Mouse (Mus musculus): ENCODE results near the gene Kalrn. TPM values are rescaled to one million over a fixed set of nuclear protein-coding genes. Genes with fewer than 3 reads are reported as not detected.

The Kalrn gene
- total RNA-seq, 2 experiments from 2014 or later, result 29.5 to 33.7 TPM

DNA sequence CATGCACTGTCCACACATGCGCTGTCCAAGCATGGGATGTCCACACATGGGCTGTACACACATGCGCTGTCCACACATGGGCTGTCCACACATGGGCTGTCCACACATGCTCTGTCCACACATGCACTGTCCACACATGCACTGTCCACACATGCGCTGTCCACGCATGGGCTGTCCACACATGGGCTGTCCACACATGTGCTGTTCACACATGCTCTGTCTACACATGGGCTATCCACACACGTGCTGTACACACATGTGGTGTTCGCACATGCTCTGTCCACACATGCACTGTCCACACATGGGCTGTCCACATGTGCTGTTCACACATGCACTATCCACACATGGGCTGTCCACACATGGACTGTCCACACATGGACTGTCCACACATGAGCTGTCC, 589.6 kb downstream of the Kalrn start:
- no peak for DNase-seq
- intact Hi-C loops (cut with DNase I), result no loop called here

DNA sequence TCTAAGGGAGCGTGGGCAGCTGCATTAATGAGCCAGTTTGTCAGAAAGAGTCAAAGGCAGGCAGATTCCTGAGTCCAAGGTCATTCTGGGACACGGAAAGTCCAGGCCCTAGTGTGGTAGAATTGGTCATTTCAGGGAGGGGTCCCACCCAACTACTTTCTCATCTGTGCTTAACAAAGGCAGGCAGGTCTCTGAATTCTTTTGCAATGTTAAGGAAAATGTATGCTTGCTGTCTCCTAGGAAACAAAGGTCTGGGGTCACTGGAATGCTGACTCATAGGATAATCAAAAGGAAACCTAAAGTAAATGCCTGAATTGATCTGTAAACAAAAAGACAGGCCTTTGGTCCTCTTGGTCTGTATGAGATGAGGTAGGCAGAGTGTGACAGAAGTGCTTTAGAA, 593.5 kb downstream of the Kalrn start:
- intact Hi-C loops (cut with DNase I), result no loop called here
- no peak for DNase-seq

DNA sequence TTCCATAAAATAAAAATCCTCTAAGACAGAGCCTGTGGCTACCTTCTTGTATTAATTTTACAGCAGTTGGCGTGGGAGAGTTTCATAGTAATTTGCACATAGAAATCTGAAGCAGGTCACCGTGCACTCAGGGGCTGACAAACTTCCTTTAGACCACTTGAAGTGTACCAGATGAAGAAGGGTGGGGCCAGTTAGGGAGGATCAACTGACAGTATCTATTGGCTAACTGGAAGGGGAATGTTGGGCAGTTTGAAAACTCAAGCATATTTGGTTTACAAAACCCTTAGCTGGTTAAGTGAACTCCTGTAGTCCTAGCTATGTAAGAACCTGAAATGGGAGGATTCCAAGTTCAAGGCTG, 606.1 kb downstream of the Kalrn start:
- DNase-seq, result peak in 1 of 2 experiments; percentile 16
- intact Hi-C loops (cut with DNase I), result no loop called here

DNA sequence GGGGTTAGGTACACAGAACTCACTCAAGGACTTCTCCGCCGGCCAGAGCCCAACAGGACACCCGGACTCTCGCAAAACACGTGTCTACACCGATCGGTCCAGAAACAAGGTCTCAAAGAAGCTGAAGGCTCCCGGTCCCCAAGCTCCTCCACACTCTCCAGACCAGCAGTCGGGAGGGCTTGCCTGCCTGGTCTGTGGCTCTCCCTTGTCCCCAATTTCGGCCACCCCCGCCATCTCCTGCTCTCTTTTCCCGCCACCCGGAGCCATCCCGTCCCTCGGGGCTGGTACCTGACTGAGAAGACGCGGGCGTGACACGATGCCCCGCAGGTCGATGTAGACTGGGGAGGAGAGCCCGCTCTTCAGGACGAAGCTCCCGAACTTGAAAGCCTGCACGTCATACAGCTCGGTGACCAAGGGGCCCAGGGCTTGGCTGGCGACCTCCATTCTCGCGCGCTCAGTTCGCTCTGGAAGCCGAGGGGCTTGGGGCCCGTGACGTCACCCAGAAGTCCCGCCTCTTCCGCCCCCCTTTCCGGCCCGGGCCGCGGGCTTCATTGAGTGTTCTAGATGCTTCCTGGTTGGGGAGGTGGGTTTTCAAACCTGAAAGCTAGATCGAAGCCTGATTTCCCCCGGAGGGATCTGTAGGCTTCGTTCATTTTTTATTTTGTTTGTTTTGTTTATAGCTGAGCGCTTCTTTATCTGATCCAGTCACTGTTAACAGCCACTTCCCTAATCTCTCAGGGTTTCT, 606.6 kb downstream of the Kalrn start, which contains the start of gene Umps:
TSS of gene Umps (minus strand) at position 501 of the 745 bp plus-strand sequence.
- peak; percentile 84 to 90 for DNase-seq
- intact Hi-C loops (cut with DNase I), result no loop called here

DNA sequence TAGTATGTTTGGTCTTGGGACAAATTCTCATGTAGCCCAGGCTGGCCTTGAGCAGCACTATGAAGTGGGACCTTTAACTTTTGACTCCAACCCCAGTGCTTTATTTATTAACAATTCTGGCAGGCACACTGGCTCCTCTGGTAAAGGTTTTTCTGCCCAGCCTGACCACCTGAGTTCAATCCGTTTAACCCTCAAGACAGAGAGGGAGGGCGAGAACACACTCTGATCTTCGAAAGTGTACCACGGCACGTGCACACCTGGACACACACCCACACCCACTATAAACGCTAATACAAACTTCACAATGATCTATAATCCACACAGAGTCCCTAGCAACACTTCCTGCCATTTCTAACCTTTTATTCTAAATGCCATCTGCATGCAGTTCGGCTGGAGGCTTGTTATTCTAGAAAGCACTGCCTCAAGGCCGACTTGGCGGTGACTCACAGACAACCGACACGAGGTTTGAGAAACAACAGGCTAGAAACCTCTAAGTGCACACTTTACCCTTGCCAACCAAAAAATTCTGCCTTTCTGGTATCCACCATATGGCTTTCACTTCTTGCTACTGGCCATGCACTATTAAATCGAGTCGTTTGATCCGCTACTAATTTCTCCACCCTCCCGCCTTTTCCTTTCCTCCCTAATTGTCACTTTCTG, 607.3 kb downstream of the Kalrn start:
- peak in 1 of 2 experiments; percentile 11 for DNase-seq
- intact Hi-C loops (cut with DNase I), result no loop called here

DNA sequence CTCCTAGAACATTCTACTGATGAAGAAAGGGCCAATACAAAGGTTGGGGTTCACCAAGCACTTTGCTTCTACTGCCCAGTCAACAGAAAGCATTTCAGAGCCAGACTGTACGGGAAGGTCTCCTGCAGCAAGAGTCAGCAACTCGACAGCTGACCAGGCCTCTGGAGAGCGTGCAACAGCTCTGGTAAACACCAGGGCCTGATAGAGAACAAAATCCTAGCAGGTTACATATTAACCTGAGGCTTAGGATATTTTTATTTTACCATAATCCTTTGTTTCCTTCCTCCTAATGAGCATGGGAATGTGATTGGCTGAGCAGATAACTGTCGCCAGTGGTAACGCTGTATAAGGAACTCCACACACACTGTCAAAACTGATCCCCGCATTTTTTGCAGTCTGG, 609.8 kb downstream of the Kalrn start:
- intact Hi-C loops (cut with DNase I), result no loop called here
- no peak for DNase-seq

DNA sequence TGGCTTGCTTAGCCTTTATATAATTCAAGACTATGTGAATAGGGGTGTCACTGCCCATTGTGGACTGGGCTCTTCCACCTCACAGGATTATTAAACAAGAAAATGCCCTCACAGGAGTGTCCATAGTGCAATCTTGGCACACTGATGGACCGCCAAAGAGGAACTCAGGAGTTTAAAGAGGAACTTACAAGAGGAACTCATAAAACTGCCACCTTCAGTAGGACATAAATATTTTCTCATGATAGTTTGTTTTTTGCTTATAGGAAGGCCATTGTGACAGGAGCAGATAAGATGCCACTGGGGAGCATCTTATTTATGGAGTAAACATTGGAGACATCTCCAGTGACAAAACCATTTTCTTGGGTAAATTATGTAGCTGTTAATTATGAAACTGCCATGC, 618.5 kb downstream of the Kalrn start:
- intact Hi-C loops (cut with DNase I), result no loop called here
- no peak for DNase-seq

DNA sequence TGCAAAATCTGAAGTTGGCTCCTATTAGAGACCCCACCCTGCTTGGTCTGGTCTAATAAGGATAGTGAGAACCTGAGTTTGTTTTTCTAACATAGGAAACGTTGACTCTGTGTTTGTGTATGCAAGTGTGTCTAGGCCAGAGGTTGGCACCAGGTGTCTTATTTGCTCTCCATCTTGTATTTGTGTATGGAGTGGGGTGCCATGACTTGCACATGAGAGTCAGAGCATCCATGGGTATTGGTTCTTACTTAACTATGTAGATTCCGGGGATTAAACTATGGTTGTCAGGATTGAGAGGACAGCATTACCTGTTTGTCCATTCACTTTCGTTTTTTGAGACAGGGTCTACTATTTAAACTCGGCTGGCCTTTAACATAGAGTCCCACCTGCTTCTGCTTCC, 620.3 kb downstream of the Kalrn start:
- intact Hi-C loops (cut with DNase I), result no loop called here
- DNase-seq, result no peak

DNA sequence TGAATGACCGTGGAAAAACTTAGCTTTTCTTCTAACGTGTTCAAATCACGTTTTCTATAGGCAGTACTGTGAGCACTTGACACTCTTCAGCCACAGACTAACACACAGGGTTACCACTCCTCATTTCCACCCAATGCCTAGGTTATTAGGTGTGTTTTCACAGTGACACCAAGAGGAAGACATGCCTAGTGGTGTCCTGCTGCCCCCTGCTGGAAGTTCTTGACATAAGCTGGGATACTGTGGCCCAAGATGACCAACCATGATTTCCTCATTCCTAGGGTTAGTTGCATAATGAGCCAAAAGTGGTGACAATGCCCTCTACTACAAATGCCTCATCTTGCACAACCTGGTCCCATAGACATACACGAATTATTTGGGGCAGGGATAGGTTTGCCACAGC, 622.5 kb downstream of the Kalrn start:
- peak; percentile 87 to 92 for DNase-seq

DNA sequence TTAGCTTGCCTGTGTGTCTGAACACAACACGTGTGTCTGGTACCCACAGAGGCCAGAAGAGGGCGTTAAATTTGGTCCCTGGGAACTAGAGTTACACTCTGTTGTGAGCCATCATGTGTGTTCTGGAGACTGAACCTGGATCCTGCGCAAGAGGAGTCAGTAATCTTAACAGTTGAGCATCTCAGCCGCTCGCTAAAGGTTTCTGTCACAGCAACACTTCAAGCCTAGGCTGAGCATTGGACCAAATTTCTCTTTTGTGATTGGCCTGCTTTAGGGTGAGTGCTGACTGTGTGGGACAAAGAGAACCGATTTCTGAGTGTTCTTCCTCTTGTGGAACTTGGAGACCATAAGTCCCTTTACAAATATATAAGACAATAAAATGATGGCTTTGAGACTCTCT, 622.9 kb downstream of the Kalrn start:
- no peak for DNase-seq
- intact Hi-C loops (cut with DNase I), result loop anchor here (2.0 kb wide), 1 partner anchor 52 kb away; no protein-coding TSS in a partner anchor

More for the DNA sequence above, 622.5 kb downstream of the Kalrn start:
- intact Hi-C loops (cut with DNase I), result loop anchor here (1.0 to 2.0 kb wide), 2 partner anchors 52 to 131 kb away; no protein-coding TSS in a partner anchor

DNA sequence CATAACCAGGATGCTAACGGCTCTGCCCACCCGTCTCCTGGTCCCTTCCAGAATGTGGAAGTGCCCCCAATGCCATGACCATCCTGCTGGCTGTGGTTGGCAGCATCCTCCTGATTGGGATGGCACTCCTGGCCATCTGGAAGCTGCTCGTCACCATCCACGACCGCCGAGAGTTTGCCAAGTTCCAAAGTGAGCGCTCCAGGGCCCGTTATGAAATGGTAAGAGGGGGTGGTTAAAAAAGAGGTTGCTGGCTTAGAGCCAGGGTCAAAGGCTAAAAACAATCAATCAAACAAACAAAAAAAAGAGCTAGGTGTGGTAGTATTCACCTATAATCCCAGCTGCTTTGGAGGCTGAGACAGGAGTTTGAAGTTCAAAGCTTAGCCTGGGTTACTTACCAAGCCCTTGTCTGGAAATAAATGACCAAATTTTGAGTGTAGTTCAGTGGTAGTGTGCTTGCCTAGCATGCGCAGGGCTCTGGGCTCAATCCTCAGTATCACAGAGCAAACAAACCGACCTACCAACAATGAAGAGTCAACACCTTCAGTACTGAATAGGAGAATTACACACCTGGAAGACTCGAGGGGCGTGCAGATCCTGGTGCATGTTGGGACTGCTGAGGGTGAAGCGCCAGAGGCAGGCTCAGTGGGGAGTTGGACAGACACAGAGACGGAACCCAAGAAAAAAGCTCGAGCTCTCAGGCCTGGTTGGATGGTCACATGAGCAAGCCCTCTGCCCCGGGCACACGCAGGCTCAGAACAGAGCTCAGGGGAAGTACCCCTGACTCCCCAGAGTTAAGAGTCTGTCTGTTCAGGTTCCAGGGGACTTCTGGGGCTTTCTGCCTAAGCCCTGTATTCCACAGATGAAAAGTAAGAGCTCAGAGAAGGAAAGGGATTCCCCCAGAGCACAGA, 625.4 kb downstream of the Kalrn start:
- intact Hi-C loops (cut with DNase I), result no loop called here
- no peak for DNase-seq

DNA sequence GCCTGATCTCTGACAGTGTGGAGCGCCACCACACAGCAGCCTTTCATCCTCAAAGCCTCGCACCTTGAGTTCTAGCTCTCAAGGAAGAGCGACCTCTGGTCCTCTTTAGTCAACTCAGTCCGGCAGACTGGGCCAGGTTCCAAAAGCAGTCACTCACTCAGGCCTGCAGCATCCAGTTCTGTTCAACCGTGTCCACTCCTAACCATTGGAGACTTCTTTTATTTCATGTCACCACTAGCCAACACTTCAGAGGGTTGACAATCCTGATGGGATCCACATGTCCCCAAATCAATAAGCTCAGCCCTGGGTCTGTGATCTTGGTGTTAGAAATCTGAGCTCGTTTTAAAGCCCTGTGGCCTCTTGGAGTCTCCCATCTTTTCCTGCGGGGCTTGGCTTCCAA, 627.3 kb downstream of the Kalrn start:
- no peak for DNase-seq
- intact Hi-C loops (cut with DNase I), result no loop called here

DNA sequence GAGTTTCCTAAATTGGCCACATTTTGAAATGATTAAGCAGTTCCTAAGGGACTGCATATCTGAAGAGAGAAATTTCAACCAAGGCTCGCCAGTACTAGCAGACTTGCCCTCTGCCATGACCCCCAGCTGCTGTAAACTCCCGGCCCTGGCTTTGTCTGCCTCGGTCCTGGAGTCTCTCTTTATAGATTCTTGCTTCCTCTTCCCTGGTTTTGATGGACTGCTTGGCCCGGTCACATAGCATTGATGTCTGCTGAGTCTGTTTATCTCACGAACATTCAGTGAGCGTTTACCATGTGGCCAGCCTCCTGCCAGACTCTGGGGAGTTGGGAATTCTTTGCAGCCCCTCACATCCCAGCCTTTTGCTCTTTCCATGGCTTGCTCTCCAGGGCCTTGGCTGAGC, 628.6 kb downstream of the Kalrn start:
- DNase-seq, result no peak
- intact Hi-C loops (cut with DNase I), result loop anchor here (2.0 kb wide), 1 partner anchor 24 kb away; no protein-coding TSS in a partner anchor

DNA sequence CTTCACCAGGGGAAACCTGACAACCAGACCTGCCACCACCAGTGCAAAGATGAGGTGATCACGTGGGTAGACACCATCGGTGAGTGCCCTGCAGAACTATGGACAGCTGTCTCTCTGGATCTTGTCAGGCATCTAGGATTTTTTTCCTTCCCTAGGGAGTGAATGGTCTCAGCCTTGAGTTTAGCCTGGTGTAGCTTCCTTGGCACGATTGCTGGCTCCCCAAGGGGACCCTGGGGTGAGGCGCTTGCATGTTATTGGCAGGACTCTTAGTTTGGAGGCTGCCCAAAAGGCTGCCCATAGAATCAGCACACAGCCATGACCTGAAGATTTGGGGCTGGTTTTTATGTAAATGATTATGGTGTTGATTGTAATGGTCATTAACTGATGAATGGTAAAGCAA, 629.2 kb downstream of the Kalrn start:
- DNase-seq, result no peak
- intact Hi-C loops (cut with DNase I), result loop anchor here (2.0 kb wide), 1 partner anchor 23 kb away; no protein-coding TSS in a partner anchor

DNA sequence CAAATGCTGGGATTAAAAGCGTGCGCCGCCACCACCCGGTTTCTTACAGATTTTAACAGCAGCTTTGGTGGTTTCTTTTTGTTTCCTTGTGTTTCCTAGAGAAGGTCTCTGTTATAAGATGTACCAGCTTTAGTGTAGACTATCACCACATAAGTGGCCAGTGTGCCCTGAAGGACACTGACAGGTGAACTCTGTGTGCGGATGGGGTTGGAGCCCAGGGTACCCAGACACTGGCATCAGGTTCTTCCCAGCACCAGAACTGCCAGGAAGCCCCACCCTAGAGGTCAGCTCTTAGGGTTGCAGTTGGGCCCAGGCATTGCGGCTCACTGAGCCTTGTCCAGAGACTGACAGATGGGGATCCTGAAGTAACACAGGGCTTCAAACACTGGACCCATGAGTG, 629.9 kb downstream of the Kalrn start:
- DNase-seq, result no peak
- intact Hi-C loops (cut with DNase I), result no loop called here

DNA sequence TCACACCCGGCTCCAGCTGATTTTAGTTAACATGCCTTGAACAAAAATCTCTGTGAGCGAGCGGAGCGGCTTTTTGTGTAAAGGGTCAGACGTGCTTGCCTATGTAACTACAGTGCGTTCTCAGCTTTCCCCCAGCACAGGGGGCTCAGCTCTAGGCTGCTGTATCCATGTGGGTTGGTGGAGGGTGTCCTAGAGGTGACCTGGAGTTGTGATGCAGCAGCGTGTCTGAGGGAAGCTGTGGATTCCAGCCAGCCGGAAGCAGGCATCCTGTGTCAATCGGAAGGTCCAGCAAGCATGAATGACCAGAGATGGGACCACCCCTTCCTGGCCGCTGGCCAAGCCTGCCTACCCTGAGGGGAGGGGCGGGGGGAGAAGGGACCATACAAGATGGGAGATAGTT, 631.0 kb downstream of the Kalrn start:
- intact Hi-C loops (cut with DNase I), result no loop called here
- DNase-seq, result peak; percentile 69 to 74

DNA sequence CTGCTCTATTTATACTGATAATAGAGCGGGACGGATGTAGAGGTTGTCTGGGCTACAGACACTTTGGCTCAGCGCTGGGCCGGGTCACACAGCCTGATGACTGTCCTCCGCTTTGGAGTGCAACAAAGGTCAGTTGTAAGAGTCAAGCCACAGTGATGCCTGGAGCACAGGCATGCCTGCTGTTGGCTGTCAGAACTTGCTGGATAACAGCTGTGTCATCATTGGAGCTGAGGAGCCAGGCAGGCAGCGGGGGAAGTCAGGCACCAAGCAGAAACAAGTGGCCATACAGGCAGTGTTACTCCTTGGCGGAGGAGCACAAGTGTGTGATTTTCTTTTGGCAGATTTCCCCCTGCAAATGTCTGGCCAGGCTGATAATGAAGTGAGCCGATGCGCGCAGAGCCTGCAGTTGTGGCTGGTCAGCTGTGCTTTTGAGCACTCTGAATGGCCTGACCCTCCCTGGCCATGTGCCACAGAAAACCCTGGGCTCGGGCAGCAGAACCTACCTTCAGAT, 632.0 kb downstream of the Kalrn start:
- intact Hi-C loops (cut with DNase I), result no loop called here
- DNase-seq, result peak; percentile 72 to 76

DNA sequence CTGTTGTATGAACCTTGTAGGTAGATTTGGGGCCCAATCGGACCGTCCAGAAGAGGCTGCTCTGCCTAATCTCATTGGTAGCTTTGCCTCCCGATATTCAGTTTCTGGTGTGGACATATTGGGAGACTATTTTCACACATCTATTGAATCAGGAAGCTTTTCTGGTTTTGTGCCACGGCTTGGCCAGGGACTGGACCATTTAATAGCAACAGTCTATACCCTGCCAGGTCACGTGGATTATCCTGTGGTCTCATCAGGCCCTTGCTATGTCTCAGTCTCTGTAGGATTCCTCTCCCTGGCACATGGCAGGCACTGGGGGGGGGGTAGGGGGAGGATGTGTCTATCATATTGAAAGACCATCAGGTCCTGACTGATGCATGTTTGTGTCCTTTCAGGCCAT, 633.2 kb downstream of the Kalrn start:
- intact Hi-C loops (cut with DNase I), result no loop called here
- no peak for DNase-seq

DNA sequence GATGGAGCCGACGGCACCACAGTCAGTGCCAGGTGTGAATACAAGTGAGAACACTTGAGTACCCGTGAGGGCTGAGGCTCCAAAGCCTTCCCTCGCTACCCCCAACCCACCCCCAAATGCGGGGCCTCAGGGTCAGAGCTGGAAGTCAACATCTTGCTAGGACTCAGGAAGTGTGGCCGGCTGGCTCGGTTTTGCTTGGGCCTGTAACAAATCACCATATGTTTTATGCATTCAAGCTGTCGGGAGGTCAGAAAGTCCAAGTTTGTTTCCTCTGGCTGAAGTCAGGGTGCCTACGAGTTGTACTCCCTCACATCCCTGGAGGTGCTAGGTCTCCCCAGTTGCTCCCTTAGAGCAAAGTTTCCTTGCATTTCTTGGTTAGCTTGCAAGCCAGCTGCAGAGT, 633.7 kb downstream of the Kalrn start:
- intact Hi-C loops (cut with DNase I), result loop anchor here (2.0 kb wide), 1 partner anchor 45 kb away; no protein-coding TSS in a partner anchor
- DNase-seq, result no peak

DNA sequence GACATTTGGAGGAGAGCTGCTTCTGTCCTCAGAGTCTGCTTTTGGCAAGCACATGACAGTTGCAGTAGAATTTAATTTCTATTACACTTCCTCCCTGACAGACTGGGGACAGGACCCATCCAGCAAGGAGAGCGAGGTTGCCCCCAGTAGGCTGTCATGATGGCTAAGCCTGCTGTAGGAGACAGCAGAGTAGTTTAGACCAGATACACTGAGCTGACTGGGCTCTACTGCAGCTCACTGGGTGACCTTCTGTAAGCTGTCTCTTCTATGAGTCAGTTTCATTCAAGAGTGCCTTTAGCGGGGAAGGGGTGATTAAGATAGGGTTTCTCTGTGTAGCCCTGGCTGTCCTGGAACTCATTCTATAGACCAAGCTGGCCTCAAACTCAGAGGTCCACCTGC, 634.2 kb downstream of the Kalrn start:
- intact Hi-C loops (cut with DNase I), result loop anchor here (2.0 kb wide), 1 partner anchor 44 kb away; no protein-coding TSS in a partner anchor
- DNase-seq, result no peak

All from heart, postnatal 14 days (tissue).